Mouse (Mus musculus): ENCODE measurements around the gene Ctdspl2.
"Not testable (repeated sequence)": the region's sequence is repeated elsewhere in the genome, so short reads cannot be mapped to it uniquely, and the experiment has no call there.

Ctdspl2 gene

GRCm38 (mm10) chr2:121955765-121956223 is at the start of gene Ctdspl2, which contains the start of gene Mageb3:
TSS of gene Ctdspl2 (plus strand) at chr2:121956001.
TSS of gene Mageb3 (minus strand) at chr2:121956092.
- peak; percentile 81 to 90 for DNase-seq (ENCODE audit: low read depth in 1 of 2, low spot score in 2 of 2)

GRCm38 (mm10) chr2:121909975-121910374 is 45.8 kb upstream of the Ctdspl2 start:
- no peak for DNase-seq (ENCODE audit: low read depth in 1 of 2, low spot score in 2 of 2)

- DNase-seq (ENCODE audit: low read depth in 1 of 2, low spot score in 2 of 2), result no peak
Observed at GRCm38 (mm10) chr2:121916047-121916970, 39.5 kb upstream of the Ctdspl2 start.

GRCm38 (mm10) chr2:121937624-121938023 is 18.2 kb upstream of the Ctdspl2 start:
- DNase-seq (ENCODE audit: low read depth in 1 of 2, low spot score in 2 of 2), result not testable (repeated sequence)

- no peak for DNase-seq (ENCODE audit: low read depth in 1 of 2, low spot score in 2 of 2)
Observed at GRCm38 (mm10) chr2:121943364-121943763, 12.4 kb upstream of the Ctdspl2 start.

DNA sequence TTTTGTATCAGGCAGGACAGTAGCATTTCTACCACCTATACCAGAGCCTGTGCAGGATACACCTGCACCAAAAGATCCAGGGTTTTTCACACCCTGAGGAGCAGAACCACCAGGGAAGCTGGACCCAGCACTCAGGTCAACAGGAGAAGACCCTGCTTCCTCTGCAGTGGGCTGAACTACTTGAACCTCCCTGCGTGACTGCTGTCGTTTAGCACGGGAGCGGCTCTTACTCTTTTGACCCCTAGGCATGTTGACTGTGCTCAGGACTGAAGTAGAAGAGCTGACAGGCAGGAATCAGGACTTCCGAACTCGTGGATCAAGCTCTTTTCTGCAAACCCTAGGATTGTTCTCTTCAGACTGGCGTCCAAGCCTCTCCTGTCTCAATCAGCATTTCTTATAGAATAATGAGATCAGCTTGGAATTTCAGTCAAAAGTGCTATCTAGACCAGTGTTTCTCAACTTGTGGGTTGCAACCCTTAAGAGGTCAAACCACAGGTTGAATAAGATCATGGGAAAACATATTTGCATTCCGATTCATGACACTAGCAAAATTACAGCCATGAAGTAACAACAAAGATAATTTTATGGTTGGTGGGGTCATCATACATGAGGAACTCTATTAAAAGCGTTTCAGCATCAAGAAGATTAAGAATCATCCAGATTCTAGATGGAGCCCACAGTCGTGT is 687 bp upstream of the Ctdspl2 start:
- DNase-seq (ENCODE audit: low read depth in 1 of 2, low spot score in 2 of 2), result no peak

GRCm38 (mm10) chr2:121956224-121957018 is 620 bp downstream of the Ctdspl2 start:
- peak; percentile 82 to 90 for DNase-seq (ENCODE audit: low read depth in 1 of 2, low spot score in 2 of 2)

GRCm38 (mm10) chr2:121957216-121957792 is 1.5 kb downstream of the Ctdspl2 start:
- DNase-seq (ENCODE audit: low read depth in 1 of 2, low spot score in 2 of 2), result no peak

DNA sequence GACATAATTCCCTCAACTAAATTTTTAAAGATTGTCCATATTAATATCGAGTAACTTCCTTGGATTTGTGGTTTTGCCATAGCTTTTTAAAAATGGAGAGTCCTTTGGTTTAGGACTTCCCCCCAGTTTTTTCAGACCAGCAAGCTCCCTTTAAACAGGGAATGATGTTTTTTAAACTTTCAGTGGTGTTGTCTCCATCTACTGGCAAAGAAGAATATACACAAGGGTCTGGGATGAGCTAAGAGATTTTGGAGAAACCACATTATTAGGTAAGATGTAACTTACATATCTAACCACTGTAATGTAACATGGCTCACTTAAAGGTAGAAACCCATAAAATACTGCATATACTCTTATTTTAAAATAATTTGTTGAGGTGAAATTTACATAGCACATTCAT is 39.9 kb downstream of the Ctdspl2 start:
- DNase-seq (ENCODE audit: low read depth in 1 of 2, low spot score in 2 of 2), result no peak

DNA sequence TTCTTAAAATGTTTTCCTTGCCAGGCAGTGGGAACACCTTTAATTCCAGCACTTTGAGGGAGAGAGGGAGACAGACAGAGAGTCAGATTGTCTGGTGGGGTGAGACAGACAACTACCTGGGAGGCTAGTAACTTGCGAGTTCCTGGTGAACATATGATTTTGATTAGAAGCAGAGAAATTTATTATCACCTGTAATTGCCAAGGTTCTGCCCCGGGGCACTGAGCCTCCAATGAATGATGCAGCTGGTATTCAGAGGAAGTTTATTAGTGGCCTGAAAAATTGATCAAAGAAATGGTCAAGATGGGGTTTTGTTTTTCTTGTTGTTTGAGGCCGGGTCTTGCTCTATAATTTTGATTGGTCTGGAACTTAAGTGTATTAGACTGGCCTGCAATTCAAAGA is 53.0 kb downstream of the Ctdspl2 start:
- DNase-seq (ENCODE audit: low read depth in 1 of 2, low spot score in 2 of 2), result no peak

- DNase-seq (ENCODE audit: low read depth in 1 of 2, low spot score in 2 of 2), result no peak
Observed at GRCm38 (mm10) chr2:122011441-122011840, 55.6 kb downstream of the Ctdspl2 start.

DNA sequence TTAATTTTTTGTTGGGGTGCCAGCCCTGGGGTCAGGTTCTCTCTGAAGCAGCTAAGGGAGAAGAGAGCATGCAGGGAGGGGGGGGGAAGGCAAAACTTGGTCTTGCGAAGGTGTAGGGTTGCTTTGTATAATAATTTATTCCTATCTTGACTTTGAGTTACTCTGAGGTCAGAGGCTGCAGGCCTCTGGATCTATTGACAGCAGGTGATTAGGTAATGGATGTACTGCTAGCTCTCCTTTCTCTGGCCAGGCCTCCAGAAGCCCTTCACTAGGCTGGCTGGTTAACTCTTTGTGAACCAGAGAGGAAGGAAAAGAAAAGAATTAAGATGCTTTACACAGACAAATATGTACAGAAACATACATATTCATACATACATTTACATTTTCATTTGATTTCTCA is 62.9 kb downstream of the Ctdspl2 start:
- DNase-seq (ENCODE audit: low read depth in 1 of 2, low spot score in 2 of 2), result no peak

DNA sequence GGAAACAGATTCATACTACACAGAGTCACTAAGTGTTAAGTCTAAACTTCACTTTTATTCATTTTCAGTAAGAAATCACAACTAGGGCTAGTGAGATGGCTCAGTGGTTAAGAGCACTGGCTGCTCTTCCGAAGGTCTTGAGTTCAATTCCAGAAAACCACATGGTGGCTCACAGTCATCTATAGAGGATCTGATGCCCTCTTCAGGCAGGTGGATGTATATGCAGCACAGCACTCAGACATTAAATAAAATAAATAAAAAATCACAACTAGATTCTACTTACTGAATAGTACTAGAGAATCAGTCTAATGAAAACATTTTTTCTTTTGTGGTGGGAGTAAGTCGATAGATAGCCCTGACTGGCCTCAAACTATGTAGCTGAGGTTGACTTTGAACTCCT is 66.5 kb downstream of the Ctdspl2 start:
- DNase-seq (ENCODE audit: low read depth in 1 of 2, low spot score in 2 of 2), result no peak

- DNase-seq (ENCODE audit: low read depth in 1 of 2, low spot score in 2 of 2), result not testable (repeated sequence)
Observed at GRCm38 (mm10) chr2:122027091-122027490, 71.3 kb downstream of the Ctdspl2 start.

DNA sequence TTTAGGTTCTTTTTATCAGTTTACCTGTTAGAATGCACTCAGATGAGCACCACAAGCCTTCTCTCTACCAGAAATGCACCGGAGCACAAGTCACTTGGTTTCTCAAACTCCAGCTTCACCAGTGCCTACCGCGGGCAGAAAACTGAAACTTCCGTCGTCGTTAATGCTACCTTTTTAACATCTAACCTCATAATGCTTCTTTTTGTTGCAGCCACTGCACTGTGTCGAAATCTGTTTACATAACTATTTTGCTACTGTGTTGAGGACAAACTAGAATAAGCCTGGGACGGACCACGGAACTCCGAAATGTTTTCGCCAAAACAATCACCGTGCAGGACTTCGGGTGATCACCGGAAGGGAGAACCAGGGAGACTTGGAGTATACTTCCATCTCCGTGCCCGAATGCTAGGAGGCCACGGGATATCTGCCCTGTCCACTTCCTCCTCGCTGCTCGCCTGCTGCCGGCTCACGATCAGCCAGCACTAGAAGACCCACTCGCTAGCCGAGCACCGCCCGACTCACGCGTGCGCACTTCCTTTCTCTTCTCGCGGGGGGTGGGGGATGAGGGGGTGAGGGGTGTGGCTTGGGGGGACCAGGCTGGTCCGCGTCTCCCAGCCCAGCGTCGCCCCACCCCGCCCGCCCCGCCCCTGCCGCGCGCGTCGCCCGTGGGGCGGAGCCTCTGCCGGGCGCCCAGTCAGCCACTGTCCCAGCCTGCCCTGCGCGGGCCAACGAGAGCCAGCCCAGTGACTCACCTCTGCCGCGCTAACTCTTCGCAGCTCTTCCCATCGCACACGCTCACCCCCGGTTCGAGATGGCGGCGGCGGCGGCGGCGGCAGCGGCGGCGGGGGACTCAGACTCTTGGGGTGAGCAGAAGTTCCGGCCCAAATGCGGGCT is 72.3 kb downstream of the Ctdspl2 start, which contains the start of gene Eif3j1:
TSS of gene Eif3j1 (plus strand) at position 685 of the 894 bp plus-strand sequence.
- DNase-seq (ENCODE audit: low read depth in 1 of 2, low spot score in 2 of 2), result peak; percentile 61 to 79

DNA sequence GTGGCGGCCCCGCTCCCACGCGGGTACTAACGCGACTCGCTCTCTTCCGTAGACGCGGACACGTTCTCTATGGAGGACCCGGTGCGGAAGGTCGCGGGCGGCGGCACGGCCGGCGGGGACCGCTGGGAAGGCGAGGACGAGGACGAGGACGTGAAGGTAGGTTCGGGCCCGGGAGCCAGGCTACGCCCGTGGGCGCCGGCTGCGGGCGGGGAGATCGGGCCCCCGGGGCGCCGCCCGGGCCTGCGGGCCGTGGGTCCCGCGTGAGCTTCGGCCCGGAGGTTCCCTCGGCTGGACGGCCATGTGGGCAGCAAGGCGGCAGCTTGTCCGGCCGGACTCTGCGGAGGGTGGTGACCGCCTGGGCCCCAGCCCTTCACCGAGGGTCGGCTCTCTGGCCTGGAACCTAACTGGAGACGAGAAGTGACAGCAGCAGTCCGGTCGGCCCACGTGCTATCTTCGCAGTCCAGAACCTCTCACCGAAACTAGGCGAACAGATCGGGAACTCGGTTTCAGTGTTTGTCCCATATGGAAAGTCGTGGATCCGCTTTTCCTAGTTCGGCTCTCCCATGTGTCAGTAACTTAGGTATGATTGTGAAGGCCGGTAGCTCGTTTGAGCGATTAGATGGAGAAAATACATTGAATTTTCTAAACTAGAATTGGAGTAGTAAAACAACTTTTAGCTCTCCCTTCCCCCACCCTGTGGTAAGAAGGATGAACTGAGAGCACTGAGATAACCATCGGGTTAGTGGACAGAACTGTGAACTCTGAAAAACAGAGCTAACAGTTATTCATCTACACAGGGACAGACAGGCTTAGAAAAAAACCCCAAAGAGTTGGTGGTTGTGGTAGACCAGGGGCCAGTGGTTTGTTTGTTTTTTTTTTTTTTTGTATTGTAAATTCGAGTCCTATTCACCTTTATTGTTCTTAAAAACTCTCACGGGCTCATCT is 73.2 kb downstream of the Ctdspl2 start:
- no peak for DNase-seq (ENCODE audit: low read depth in 1 of 2, low spot score in 2 of 2)

- DNase-seq (ENCODE audit: low read depth in 1 of 2, low spot score in 2 of 2), result no peak
Observed at GRCm38 (mm10) chr2:122031970-122032369, 76.2 kb downstream of the Ctdspl2 start.

- DNase-seq (ENCODE audit: low read depth in 1 of 2, low spot score in 2 of 2), result no peak
Observed at GRCm38 (mm10) chr2:122036064-122036463, 80.3 kb downstream of the Ctdspl2 start.

- no peak for DNase-seq (ENCODE audit: low read depth in 1 of 2, low spot score in 2 of 2)
Observed at GRCm38 (mm10) chr2:122043926-122044325, 88.1 kb downstream of the Ctdspl2 start.
